Mouse (Mus musculus) lung, postnatal 0 days (tissue): ENCODE measurements around the gene Vps33a. TPM values are rescaled to one million over a fixed set of nuclear protein-coding genes. Genes with fewer than 3 reads are reported as not detected.
A peak's percentile ranks its signal among the peaks of the same experiment; 100 is the strongest.

Experiments used
- ATAC-seq: fragments of 200-750 bp; cut with Nextera tagmentation; 2 replicates; pipeline ENCODE4 v1.8.0; 2017; ENCODE audit warnings: moderate library complexity
- DNase-seq: peaks from one replicate; pipeline ENCODE4 v3.0.0-alpha.2; 2016; ENCODE audit warnings: low spot score
- H3K27ac ChIP-seq: fragments of 300-500 bp; sonication (generic); 2 replicates; pipeline ENCODE4 v1.5.1; 2014; ENCODE audit warnings: antibody characterized with exemption, mild to moderate bottlenecking, low read length, mixed read lengths
- H3K27me3 ChIP-seq: fragments of 300-500 bp; sonication (generic); replicated peaks from 2 replicates; pipeline ENCODE4 v1.6.1; 2014; ENCODE audit warnings: low read length, mixed read lengths; ENCODE audit not compliant: insufficient read depth
- H3K36me3 ChIP-seq: fragments of 300-500 bp; sonication (generic); 2 replicates; pipeline ENCODE4 v1.6.1; 2014; ENCODE audit warnings: low read length, mixed read lengths; ENCODE audit not compliant: insufficient read depth
- H3K4me1 ChIP-seq: fragments of 300-500 bp; sonication (generic); 2 replicates; pipeline ENCODE4 v1.6.1; 2014; ENCODE audit warnings: antibody characterized with exemption, low read depth, low read length, mixed read lengths; ENCODE audit not compliant: insufficient read depth
- H3K4me2 ChIP-seq: fragments of 300-500 bp; sonication (generic); replicated peaks from 2 replicates; pipeline ENCODE4 v1.6.1; 2014; ENCODE audit warnings: low read depth, mild to moderate bottlenecking, low read length, moderate library complexity, mixed read lengths
- H3K4me3 ChIP-seq: fragments of 300-500 bp; sonication (generic); 2 replicates; pipeline ENCODE4 v1.5.1; 2014; ENCODE audit warnings: low read depth, low read length
- H3K9ac ChIP-seq: fragments of 300-500 bp; sonication (generic); replicated peaks from 2 replicates; pipeline ENCODE4 v1.6.1; 2014; ENCODE audit warnings: low read depth, mild to moderate bottlenecking
- H3K9me3 ChIP-seq: fragments of 300-500 bp; sonication (generic); 2 replicates; pipeline ENCODE4 v1.6.1; 2016; ENCODE audit warnings: low read length, mixed read lengths
- CTCF ChIP-seq: IDR thresholded peaks from 2 replicates; pipeline ENCODE4 v1.5.1; 2016; ENCODE audit warnings: antibody characterized with exemption, mild to moderate bottlenecking
- EP300 ChIP-seq: IDR thresholded peaks from 2 replicates; pipeline ENCODE4 v1.6.1; 2016; ENCODE audit warnings: antibody characterized with exemption, mild to moderate bottlenecking, control low read depth
- WGBS: fragments of 180-500 bp; shearing (Covaris S2); extraction: QIAGEN DNeasy Blood & Tissue Kit; methylation state at CpG from one replicate; pipeline ENCODE4 v1.1.7; 2014; 5-methylcytosine and 5-hydroxymethylcytosine counted together
- polyA plus RNA-seq: library from polyadenylated mRNA; unstranded; fragments of >200 nt; fragmentation: Nextera tagmentation; extraction: Ambion mirVana; gene quantifications from 2 replicates; pipeline ENCODE4 v1.2.1, GENCODE M21; 2015

Gene Vps33a
- polyA plus RNA-seq, 1 experiment from 2014 or later, result 18.9 TPM

DNA sequence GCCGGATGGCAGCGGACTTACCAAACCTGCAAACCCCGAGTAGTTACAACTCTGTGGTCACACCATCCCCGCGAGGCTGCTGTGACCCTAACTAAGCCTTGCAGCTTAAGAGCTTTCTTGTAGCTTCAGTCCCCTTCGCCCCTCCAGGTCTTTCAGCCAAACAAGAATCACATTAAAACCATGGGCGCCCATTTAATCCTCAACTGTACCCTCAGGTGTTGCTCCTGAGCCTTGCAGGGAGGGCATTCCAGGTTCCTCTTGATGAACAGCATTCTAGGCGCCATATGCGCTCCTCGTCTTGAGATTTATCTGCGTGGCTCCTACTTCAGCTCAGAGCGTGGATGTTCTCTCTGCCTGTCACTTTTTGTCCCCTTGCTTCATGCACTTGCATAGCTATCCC, 63.9 kb downstream of the Vps33a start:
- no peak for TF ChIP-seq CTCF
- no peak for TF ChIP-seq EP300
- peak overlapping the region; percentile 48; the same call in 1 of the 2 replicates for H3K4me3 ChIP-seq
- WGBS, result 7% methylated on average over 12 of the region's 12 CpGs
- ATAC-seq (no peak), DNase-seq (no peak)
- peak overlapping the region; percentile 83 for H3K4me2 ChIP-seq
- H3K4me1 ChIP-seq, result 0 out of 2 replicates have a peak, but pooled peaks cover 3% of the 10 kb centered on the region
- H3K27ac ChIP-seq, result no peak overlapping the region
- no peaks in the 10 kb centered on the region for H3K36me3 ChIP-seq
- no peak overlapping the region; the same call in 1 of the 2 replicates for H3K9ac ChIP-seq
- peaks cover 2% of the 10 kb centered on the region; the same call in 1 of the 2 replicates for H3K27me3 ChIP-seq
- H3K9me3 ChIP-seq, result no peaks in the 10 kb centered on the region

GRCm38 (mm10) chr5:123507936-123508723, 64.7 kb downstream of the Vps33a start:
- Histone ChIP-seq H3K4me1 (0 out of 2 replicates have a peak, but pooled peaks cover 3% of the 10 kb centered on the region), H3K4me3 (peak overlapping the region; percentile 48), H3K27ac (no peak overlapping the region), H3K9me3 (no peaks in the 10 kb centered on the region), H3K27me3 (peaks cover 2% of the 10 kb centered on the region; the same call in 1 of the 2 replicates), H3K9ac (no peak overlapping the region; the same call in 1 of the 2 replicates), H3K36me3 (no peaks in the 10 kb centered on the region), H3K4me2 (peak overlapping the region; percentile 83)
- WGBS, result 2% methylated on average over 50 of the region's 59 CpGs
- ATAC-seq (peak; percentile 91), DNase-seq (peak; percentile 87)
- TF ChIP-seq CTCF, result peak; percentile 42
- TF ChIP-seq EP300, result no peak

- H3K4me1 ChIP-seq, result no peaks in the 10 kb centered on the region; the same call in 1 of the 2 replicates
- H3K27me3 ChIP-seq, result no peaks in the 10 kb centered on the region
- no peak for ATAC-seq
- TF ChIP-seq EP300 (no peak), CTCF (no peak)
- H3K36me3 ChIP-seq, result no peaks in the 10 kb centered on the region
- no peak overlapping the region for H3K4me3 ChIP-seq
- H3K9ac ChIP-seq, result no peak overlapping the region
- WGBS, result 56% methylated on average over 4 of the region's 4 CpGs
- no peak overlapping the region for H3K4me2 ChIP-seq
- no peak for DNase-seq
- H3K27ac ChIP-seq, result no peak overlapping the region
- H3K9me3 ChIP-seq, result no peaks in the 10 kb centered on the region
Observed at GRCm38 (mm10) chr5:123501973-123502372, 70.9 kb downstream of the Vps33a start.

DNA sequence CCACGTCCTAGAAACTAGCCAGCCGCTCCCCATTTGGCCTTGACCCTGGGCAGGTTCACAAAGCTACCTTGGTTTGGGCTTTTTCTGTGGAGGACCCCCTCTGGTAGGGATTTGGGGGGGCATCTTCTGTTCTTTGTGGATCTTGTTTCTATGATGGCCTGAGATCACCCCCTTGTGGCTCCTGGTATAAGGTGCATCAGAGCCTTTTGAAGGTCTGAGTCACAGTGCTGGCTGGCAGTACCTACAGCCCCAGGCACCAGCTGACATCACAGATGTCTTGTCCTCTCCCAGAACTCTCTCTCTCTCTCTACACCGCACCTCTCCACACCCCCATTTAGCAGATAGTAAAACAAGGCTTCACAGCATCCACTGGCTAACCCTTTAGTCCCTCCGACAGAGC, 73.1 kb downstream of the Vps33a start:
- H3K4me3 ChIP-seq, result no peak overlapping the region
- no peaks in the 10 kb centered on the region for H3K36me3 ChIP-seq
- H3K9me3 ChIP-seq, result no peaks in the 10 kb centered on the region
- no peaks in the 10 kb centered on the region; the same call in 1 of the 2 replicates for H3K4me1 ChIP-seq
- no peak overlapping the region for H3K9ac ChIP-seq
- no peak for ATAC-seq
- no peaks in the 10 kb centered on the region for H3K27me3 ChIP-seq
- 48% methylated on average over 4 of the region's 4 CpGs for WGBS
- TF ChIP-seq EP300 (no peak), CTCF (peak; percentile 57)
- DNase-seq, result peak; percentile 37
- no peak overlapping the region for H3K4me2 ChIP-seq
- no peak overlapping the region for H3K27ac ChIP-seq

- H3K9ac ChIP-seq, result no peak overlapping the region
- TF ChIP-seq EP300 (no peak), CTCF (no peak)
- WGBS, result 49% methylated on average over 9 of the region's 9 CpGs
- no peak overlapping the region for H3K4me3 ChIP-seq
- H3K36me3 ChIP-seq, result no peaks in the 10 kb centered on the region
- no peak for DNase-seq
- H3K9me3 ChIP-seq, result no peaks in the 10 kb centered on the region
- H3K27ac ChIP-seq, result no peak overlapping the region
- H3K27me3 ChIP-seq, result peaks cover 6% of the 10 kb centered on the region; the same call in 1 of the 2 replicates
- H3K4me1 ChIP-seq, result no peaks in the 10 kb centered on the region
- H3K4me2 ChIP-seq, result no peak overlapping the region
- no peak for ATAC-seq
Observed at GRCm38 (mm10) chr5:123489935-123490334, 82.9 kb downstream of the Vps33a start.

GRCm38 (mm10) chr5:123489112-123489785, 83.6 kb downstream of the Vps33a start, which contains the start of the genes Lrrc43 and Il31:
Gene Lrrc43, plus strand, starts transcription at chr5:123489305.
Gene Il31, minus strand, starts transcription at chr5:123489489.
- ATAC-seq (0 out of 2 replicates have a peak, but pooled peaks have one; percentile 16), DNase-seq (peak; percentile 18)
- WGBS, result 8% methylated on average over 25 of the region's 25 CpGs
- H3K4me1 ChIP-seq, result no peaks in the 10 kb centered on the region
- peaks cover 6% of the 10 kb centered on the region; the same call in 1 of the 2 replicates for H3K27me3 ChIP-seq
- H3K27ac ChIP-seq, result no peak within 1 kb of the TSS
- TF ChIP-seq EP300 (no peak), CTCF (no peak)
- 0 out of 2 replicates have a peak within 1 kb of the TSS, but pooled peaks have one; percentile 25 for H3K4me2 ChIP-seq
- H3K36me3 ChIP-seq, result no peaks in the 10 kb centered on the region
- H3K4me3 ChIP-seq, result no peak within 1 kb of the TSS
- H3K9me3 ChIP-seq, result no peaks in the 10 kb centered on the region
- no peak within 1 kb of the TSS for H3K9ac ChIP-seq
